Mouse (Mus musculus): ENCODE data around the gene Gm20458. TPM values are rescaled to one million over a fixed set of nuclear protein-coding genes. Genes with fewer than 3 reads are reported as not detected.

The Gm20458 gene
- polyA plus RNA-seq, 1 experiment from 2014 or later: 3.1 TPM

DNA sequence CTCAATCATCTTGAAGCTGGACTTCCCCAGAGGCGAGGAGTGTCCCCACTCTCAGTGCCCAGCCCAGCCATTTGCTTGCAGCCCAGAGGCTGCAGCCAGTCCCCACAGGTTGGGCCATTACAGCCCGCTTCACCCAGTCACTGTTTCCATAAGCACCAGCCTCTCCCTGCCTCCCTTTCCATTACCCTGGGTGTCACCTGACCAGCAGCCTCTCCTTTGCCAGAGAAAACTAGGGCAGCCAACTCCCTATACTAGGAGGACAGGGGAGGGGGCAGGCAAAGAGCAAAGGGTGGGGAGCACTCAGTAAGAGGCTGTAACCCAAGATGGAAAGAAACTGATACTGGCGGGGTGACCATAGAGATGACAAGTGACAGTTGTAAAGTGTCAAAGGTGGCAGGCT is 23.8 kb upstream of the Gm20458 start:
- WGBS: 32% methylated on average over 3 of the region's 3 CpGs
- no peaks in the 10 kb centered on the region for H3K9me3 ChIP-seq
- H3K4me1 ChIP-seq: peaks cover 85% of the 10 kb centered on the region
- H3K4me3 ChIP-seq: peak overlapping the region; percentile 29; the same call in 1 of the 2 replicates
- no peak for DNase-seq (ENCODE audit: low spot score)
- H3K27ac ChIP-seq (replicated peaks): peak overlapping the region; percentile 73
- peaks cover 34% of the 10 kb centered on the region for H3K27me3 ChIP-seq (replicated peaks; ENCODE audit: low read depth, poor library complexity, severe bottlenecking)
- no peaks in the 10 kb centered on the region for H3K36me3 ChIP-seq (replicated peaks)

- Histone ChIP-seq H3K9me3 (no peaks in the 10 kb centered on the region), H3K27me3 (replicated peaks; ENCODE audit: low read depth, poor library complexity, severe bottlenecking) (peaks cover 38% of the 10 kb centered on the region), H3K4me1 (peaks cover 85% of the 10 kb centered on the region), H3K36me3 (replicated peaks) (no peaks in the 10 kb centered on the region), H3K4me3 (no peak overlapping the region), H3K27ac (replicated peaks) (no peak overlapping the region)
- no peak for DNase-seq (ENCODE audit: low spot score)
- WGBS: 73% methylated on average over 6 of the region's 6 CpGs
These were observed 23.1 kb upstream of the Gm20458 start for GRCm38 (mm10) chr2:164437710-164438109.

- 69% methylated on average over 8 of the region's 8 CpGs for WGBS
- no peak for DNase-seq (ENCODE audit: low spot score)
- Histone ChIP-seq H3K9me3 (no peaks in the 10 kb centered on the region), H3K36me3 (replicated peaks) (no peaks in the 10 kb centered on the region), H3K4me1 (peaks cover 85% of the 10 kb centered on the region), H3K4me3 (no peak overlapping the region), H3K27me3 (replicated peaks; ENCODE audit: low read depth, poor library complexity, severe bottlenecking) (peaks cover 33% of the 10 kb centered on the region), H3K27ac (replicated peaks) (no peak overlapping the region)
These were observed 22.5 kb upstream of the Gm20458 start for GRCm38 (mm10) chr2:164438257-164438656.

DNA sequence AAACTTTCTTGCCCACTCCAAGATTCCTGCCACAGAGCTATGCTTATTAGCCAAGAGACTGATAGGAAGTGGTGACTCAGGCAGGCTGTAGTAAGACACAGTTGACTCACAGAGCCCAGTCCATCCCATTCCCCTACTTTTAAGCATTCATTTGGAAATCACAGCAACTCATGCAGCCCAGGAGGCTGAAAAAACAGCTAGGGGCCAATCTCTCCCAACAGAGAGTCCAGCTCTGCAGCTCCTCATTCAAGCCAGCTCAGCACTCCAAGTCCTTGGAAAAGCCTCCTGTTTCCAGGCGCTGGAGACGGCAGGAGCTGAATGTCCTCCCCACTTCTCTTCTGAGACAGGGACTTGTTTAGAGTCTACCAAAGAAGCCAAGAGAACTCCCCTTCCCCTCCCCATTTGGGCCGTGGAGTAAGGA is 21.8 kb upstream of the Gm20458 start:
- Histone ChIP-seq H3K27ac (replicated peaks) (no peak overlapping the region), H3K4me1 (peaks cover 86% of the 10 kb centered on the region), H3K27me3 (replicated peaks; ENCODE audit: low read depth, poor library complexity, severe bottlenecking) (peaks cover 36% of the 10 kb centered on the region), H3K4me3 (no peak overlapping the region), H3K9me3 (no peaks in the 10 kb centered on the region), H3K36me3 (replicated peaks) (no peaks in the 10 kb centered on the region)
- no peak for DNase-seq (ENCODE audit: low spot score)
- WGBS: 64% methylated on average over 3 of the region's 3 CpGs

DNA sequence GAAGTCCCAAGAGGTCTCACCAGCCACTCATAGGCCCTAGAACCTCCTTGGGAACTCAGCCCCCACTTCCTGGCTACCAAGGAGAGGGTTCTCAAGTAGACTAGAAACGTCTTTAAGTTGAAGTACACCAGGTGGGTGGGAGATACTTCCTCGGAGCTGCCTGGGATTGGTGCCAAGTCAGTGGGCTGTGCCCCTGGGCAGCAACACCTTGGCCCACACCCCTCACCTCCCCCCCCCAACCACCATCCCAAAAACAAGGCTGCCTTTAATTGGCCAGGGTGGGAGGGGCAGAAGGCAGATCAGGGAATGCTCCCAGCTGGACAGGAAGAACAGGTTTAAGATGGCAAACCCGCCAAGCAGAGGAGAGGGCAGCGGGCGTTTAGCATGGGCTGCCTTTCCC is 20.5 kb upstream of the Gm20458 start:
- no peak for DNase-seq (ENCODE audit: low spot score)
- Histone ChIP-seq H3K4me3 (no peak overlapping the region), H3K9me3 (no peaks in the 10 kb centered on the region), H3K36me3 (replicated peaks) (no peaks in the 10 kb centered on the region), H3K27me3 (replicated peaks; ENCODE audit: low read depth, poor library complexity, severe bottlenecking) (peaks cover 34% of the 10 kb centered on the region), H3K4me1 (peaks cover 73% of the 10 kb centered on the region), H3K27ac (replicated peaks) (no peak overlapping the region)
- WGBS: 70% methylated on average over 5 of the region's 5 CpGs

DNA sequence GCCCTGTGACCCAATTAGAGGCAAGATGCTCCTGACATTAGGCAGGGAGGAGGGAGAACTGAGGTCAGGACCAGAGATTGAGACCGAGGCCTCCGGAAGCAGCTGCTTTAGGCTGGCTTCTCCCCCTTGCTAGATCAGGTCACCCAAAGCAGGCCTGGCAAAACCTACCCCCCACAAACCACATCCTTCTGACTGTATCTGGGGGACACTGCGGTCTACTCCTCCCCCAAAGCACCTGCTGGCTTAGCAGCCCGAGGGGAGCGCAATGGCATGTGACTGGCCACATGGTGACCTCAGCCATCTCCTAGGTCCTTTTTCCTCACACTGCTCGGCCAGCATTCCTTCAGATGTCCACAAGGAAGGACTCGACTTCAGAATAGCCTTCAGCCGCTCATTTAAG is 19.6 kb upstream of the Gm20458 start:
- 25% methylated on average over 8 of the region's 8 CpGs for WGBS
- no peaks in the 10 kb centered on the region for H3K9me3 ChIP-seq
- peaks cover 64% of the 10 kb centered on the region for H3K4me1 ChIP-seq
- H3K27me3 ChIP-seq (replicated peaks; ENCODE audit: low read depth, poor library complexity, severe bottlenecking): peaks cover 34% of the 10 kb centered on the region
- H3K4me3 ChIP-seq: peak overlapping the region; percentile 75
- no peak for DNase-seq (ENCODE audit: low spot score)
- no peak overlapping the region for H3K27ac ChIP-seq (replicated peaks)
- no peaks in the 10 kb centered on the region for H3K36me3 ChIP-seq (replicated peaks)

DNA sequence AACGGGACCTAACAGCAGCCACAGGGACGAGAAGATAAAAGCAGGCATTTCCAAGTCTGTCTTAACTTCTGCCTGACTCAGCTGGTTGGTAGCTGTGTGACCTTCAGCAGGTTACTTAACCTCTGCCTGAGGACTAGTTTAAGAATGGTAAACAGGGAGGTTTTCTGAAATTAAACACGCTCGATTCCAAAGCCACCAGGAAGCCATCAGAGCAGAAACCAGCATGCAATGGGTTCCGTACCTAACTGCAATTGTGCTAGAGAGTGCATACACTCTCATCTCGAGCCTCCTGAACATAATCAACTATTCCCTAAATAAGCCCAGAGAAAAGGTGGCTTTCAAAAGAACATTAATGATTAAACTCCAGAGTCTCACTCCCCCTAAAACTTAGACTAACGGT is 19.0 kb upstream of the Gm20458 start:
- Histone ChIP-seq H3K27me3 (replicated peaks; ENCODE audit: low read depth, poor library complexity, severe bottlenecking) (peaks cover 34% of the 10 kb centered on the region), H3K36me3 (replicated peaks) (no peaks in the 10 kb centered on the region), H3K4me3 (peak overlapping the region; percentile 75), H3K27ac (replicated peaks) (no peak overlapping the region), H3K9me3 (no peaks in the 10 kb centered on the region), H3K4me1 (peaks cover 58% of the 10 kb centered on the region)
- DNase-seq (ENCODE audit: low spot score): no peak
- 28% methylated on average over 7 of the region's 7 CpGs for WGBS

- H3K36me3 ChIP-seq (replicated peaks): no peaks in the 10 kb centered on the region
- peak overlapping the region; percentile 84 for H3K27ac ChIP-seq (replicated peaks)
- H3K27me3 ChIP-seq (replicated peaks; ENCODE audit: low read depth, poor library complexity, severe bottlenecking): peaks cover 34% of the 10 kb centered on the region
- H3K4me1 ChIP-seq: peaks cover 51% of the 10 kb centered on the region
- H3K4me3 ChIP-seq: peak overlapping the region; percentile 75
- no peaks in the 10 kb centered on the region for H3K9me3 ChIP-seq
- DNase-seq (ENCODE audit: low spot score): peak; percentile 54
- WGBS: 2% methylated on average over 29 of the region's 29 CpGs
These were observed 18.3 kb upstream of the Gm20458 start for GRCm38 (mm10) chr2:164442315-164443050.

DNA sequence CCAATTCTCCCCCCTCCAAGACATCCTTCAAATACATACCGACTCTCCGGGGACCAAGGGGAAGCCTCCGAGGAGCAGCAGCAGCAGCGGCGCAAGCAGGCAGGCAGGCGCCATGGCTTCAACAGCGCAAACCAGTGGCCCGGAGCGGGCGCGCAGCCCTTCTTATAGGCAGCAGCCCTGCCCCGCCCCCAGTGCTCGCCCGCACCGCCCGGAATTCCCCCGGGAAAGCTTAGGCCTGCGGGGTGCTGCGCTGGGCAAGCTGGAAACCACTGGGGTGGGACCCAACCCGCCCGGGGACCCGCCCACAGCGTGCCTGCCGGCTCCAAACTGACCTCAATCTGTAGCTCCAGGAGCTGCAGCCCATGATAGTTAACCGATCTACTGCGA is 17.7 kb upstream of the Gm20458 start:
- DNase-seq (ENCODE audit: low spot score): peak; percentile 88
- no peaks in the 10 kb centered on the region for H3K9me3 ChIP-seq
- H3K36me3 ChIP-seq (replicated peaks): no peaks in the 10 kb centered on the region
- H3K4me1 ChIP-seq: peaks cover 45% of the 10 kb centered on the region
- H3K4me3 ChIP-seq: peak overlapping the region; percentile 75
- H3K27me3 ChIP-seq (replicated peaks; ENCODE audit: low read depth, poor library complexity, severe bottlenecking): peaks cover 34% of the 10 kb centered on the region
- peak overlapping the region; percentile 84 for H3K27ac ChIP-seq (replicated peaks)
- WGBS: under 1% methylated on average over 26 of the region's 26 CpGs

DNA sequence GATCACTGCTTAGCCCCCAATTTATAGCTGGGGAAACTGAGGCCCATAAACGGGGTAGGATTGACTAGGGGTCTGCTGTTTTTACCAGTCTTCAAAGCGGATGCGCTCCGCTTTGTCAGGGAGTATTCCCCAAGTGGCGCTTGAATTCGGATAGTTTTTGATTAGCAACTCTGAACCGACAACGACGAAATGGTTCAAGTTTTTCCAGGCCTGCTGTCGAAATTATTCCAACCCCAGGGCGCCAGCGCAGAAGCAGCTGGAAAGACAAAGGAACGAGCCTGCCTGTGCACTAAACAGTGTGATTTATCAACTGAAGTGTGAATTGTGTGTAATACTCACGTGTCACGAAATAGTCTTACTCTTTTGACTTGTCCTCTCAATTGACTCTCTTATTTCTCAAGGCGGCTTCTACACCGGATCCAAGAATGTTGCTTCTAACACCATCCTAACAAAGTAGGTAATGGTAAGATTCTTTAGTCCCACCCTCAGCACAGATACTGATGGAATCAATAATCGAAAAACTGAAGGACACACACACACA is 17.2 kb upstream of the Gm20458 start, which contains the start of gene Sdc4:
Gene Sdc4, minus strand, starts transcription at position 428 of the 541 bp plus-strand sequence.
- Histone ChIP-seq H3K27ac (replicated peaks) (peak within 1 kb of the TSS; percentile 84), H3K4me3 (peak within 1 kb of the TSS; percentile 75), H3K9me3 (no peaks in the 10 kb centered on the region), H3K4me1 (peaks cover 40% of the 10 kb centered on the region), H3K36me3 (replicated peaks) (no peaks in the 10 kb centered on the region), H3K27me3 (replicated peaks; ENCODE audit: low read depth, poor library complexity, severe bottlenecking) (peaks cover 34% of the 10 kb centered on the region)
- DNase-seq (ENCODE audit: low spot score): no peak
- WGBS: 7% methylated on average over 18 of the region's 18 CpGs

DNA sequence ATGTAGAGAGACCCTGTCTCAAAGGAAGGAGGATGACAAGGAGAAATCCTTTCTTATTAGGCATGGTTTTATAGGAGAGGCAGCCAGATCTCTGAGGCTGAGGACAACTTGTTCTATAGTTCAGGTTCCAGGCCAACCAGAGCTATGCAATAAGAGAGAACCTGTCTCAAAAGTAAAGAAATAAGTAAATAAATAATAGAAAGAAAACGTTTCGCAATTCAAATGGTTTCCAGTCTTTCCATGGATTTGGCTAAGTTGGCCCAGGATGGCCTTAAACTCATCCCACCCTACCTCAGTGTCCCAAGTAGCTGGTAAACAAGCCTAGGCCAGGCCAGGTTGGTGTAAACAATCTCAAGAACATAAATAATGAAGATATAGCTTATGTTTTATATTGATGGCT is 16.1 kb upstream of the Gm20458 start:
- peaks cover 34% of the 10 kb centered on the region for H3K27me3 ChIP-seq (replicated peaks; ENCODE audit: low read depth, poor library complexity, severe bottlenecking)
- no peaks in the 10 kb centered on the region for H3K36me3 ChIP-seq (replicated peaks)
- DNase-seq (ENCODE audit: low spot score): no peak
- H3K9me3 ChIP-seq: no peaks in the 10 kb centered on the region
- H3K27ac ChIP-seq (replicated peaks): no peak overlapping the region
- H3K4me1 ChIP-seq: peaks cover 38% of the 10 kb centered on the region
- 82% methylated on average over 2 of the region's 2 CpGs for WGBS
- no peak overlapping the region for H3K4me3 ChIP-seq

- Histone ChIP-seq H3K4me1 (peaks cover 34% of the 10 kb centered on the region), H3K9me3 (no peaks in the 10 kb centered on the region), H3K4me3 (no peak overlapping the region), H3K27me3 (replicated peaks; ENCODE audit: low read depth, poor library complexity, severe bottlenecking) (peaks cover 29% of the 10 kb centered on the region), H3K36me3 (replicated peaks) (no peaks in the 10 kb centered on the region), H3K27ac (replicated peaks) (no peak overlapping the region)
- 89% methylated on average over 3 of the region's 3 CpGs for WGBS
- no peak for DNase-seq (ENCODE audit: low spot score)
These were observed 15.2 kb upstream of the Gm20458 start for GRCm38 (mm10) chr2:164445399-164446085.

DNA sequence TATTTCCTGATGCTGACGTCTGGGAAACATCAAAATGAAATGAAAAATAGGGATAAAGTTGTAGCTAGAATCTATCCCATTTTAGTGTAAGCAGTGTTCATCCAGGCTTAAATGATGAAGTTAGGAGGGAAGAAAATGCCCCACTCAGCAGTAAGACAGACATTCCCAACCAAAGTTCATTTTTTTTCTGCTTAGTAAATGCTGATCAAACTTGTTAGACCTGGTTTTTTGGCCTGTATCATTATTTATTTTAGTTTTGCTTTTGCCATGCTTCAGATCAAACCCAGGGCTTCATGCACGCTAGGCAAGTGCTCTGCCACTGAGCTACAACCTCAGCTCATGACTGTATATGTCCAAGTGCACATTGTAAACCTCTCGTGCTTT is 14.7 kb upstream of the Gm20458 start:
- Histone ChIP-seq H3K4me1 (peaks cover 29% of the 10 kb centered on the region), H3K9me3 (no peaks in the 10 kb centered on the region), H3K27ac (replicated peaks) (no peak overlapping the region), H3K27me3 (replicated peaks; ENCODE audit: low read depth, poor library complexity, severe bottlenecking) (peaks cover 25% of the 10 kb centered on the region), H3K36me3 (replicated peaks) (no peaks in the 10 kb centered on the region), H3K4me3 (no peak overlapping the region)
- no peak for DNase-seq (ENCODE audit: low spot score)
- WGBS: 77% methylated on average over 3 of the region's 3 CpGs
